Mouse (Mus musculus): ENCODE results near the gene Btbd19. TPM values are rescaled to one million over a fixed set of nuclear protein-coding genes. Genes with fewer than 3 reads are reported as not detected.
A peak's percentile ranks its signal among the peaks of the same experiment; 100 is the strongest.

Btbd19 gene
- total and polyA plus RNA-seq, 2 experiments from 2014 or later: 2.7 to 8.6 TPM

DNA sequence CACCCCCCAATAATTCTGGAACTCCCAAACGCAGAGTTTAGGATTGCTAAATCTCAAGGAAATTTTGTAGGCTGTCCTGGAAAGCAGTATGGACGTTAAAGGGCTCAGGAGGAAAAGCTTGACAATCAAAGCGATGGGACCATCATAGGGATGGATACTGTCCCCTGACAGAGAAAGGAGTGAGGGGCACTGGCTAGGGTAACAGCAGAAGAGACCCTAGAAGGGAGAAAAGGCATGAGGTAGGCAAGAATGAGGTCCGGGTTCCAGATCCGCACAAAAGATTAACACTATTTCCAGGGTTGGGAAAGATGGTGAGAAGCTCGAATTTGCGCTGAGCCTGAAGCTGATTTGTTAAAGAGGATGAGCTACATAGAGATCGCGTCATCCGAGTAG is 5.5 kb downstream of the Btbd19 start:
- Histone ChIP-seq H3K9me3 (replicated peaks; ENCODE audit: control insufficient read depth, low read length) (no peaks in the 10 kb centered on the region), H3K36me3 (replicated peaks; ENCODE audit: control insufficient read depth, insufficient read depth, low read length) (no peaks in the 10 kb centered on the region), H3K9ac (replicated peaks; ENCODE audit: low read depth, low read length) (peak overlapping the region; percentile 12; the same call in 1 of the 2 replicates), H3K4me1 (ENCODE audit: control insufficient read depth, insufficient read depth) (peaks cover 3% of the 10 kb centered on the region; the same call in 1 of the 2 replicates), H3K4me3 (ENCODE audit: low read depth, low read length) (peak overlapping the region; percentile 60), H3K27me3 (ENCODE audit: control insufficient read depth, insufficient read depth, low read length) (no peaks in the 10 kb centered on the region), H3K27ac (ENCODE audit: low read depth) (peak overlapping the region; percentile 78), H3K4me2 (ENCODE audit: low read depth, low read length) (peak overlapping the region; percentile 92)
- WGBS: 4% methylated on average over 10 of the region's 10 CpGs
- DNase-seq (ENCODE audit: low spot score): no peak
- TF ChIP-seq CTCF (IDR thresholded peaks at IDR 0.05; ENCODE audit: low read depth) (no peak), EP300 (IDR thresholded peaks at IDR 0.05; ENCODE audit: low read depth) (no peak)
- ATAC-seq (ENCODE audit: insufficient read depth, low read depth): no peak

DNA sequence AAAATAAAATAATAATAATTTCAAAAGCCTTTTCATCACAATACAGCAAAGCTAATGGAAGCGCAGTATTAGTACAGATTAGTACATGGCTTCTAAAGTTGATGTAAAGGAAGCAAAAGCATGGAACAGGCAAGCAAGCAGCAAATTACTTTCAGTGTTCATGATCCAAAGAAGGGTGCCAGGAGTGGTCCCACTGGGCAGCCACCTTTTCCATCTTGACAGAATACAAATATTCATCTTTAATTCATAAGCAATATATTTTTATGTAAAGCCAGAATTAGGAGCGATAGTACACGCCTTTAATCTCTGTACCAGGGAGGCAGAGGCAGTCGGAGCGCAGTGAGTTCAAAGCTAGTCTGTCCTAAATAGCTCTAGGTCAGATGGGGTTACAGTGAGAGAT is 5.9 kb downstream of the Btbd19 start:
- Histone ChIP-seq H3K27ac (ENCODE audit: low read depth) (peak overlapping the region; percentile 78), H3K9ac (replicated peaks; ENCODE audit: low read depth, low read length) (0 out of 2 replicates have a peak overlapping the region, but pooled peaks have one; percentile 12), H3K4me3 (ENCODE audit: low read depth, low read length) (peak overlapping the region; percentile 60), H3K27me3 (ENCODE audit: control insufficient read depth, insufficient read depth, low read length) (no peaks in the 10 kb centered on the region), H3K36me3 (replicated peaks; ENCODE audit: control insufficient read depth, insufficient read depth, low read length) (no peaks in the 10 kb centered on the region), H3K4me1 (ENCODE audit: control insufficient read depth, insufficient read depth) (no peaks in the 10 kb centered on the region; the same call in 1 of the 2 replicates), H3K9me3 (replicated peaks; ENCODE audit: control insufficient read depth, low read length) (no peaks in the 10 kb centered on the region), H3K4me2 (ENCODE audit: low read depth, low read length) (peak overlapping the region; percentile 92)
- no peak for ATAC-seq (ENCODE audit: insufficient read depth, low read depth)
- 79% methylated on average over 5 of the region's 5 CpGs for WGBS
- no peak for DNase-seq (ENCODE audit: low spot score)
- TF ChIP-seq CTCF (IDR thresholded peaks at IDR 0.05; ENCODE audit: low read depth) (no peak), EP300 (IDR thresholded peaks at IDR 0.05; ENCODE audit: low read depth) (no peak)

DNA sequence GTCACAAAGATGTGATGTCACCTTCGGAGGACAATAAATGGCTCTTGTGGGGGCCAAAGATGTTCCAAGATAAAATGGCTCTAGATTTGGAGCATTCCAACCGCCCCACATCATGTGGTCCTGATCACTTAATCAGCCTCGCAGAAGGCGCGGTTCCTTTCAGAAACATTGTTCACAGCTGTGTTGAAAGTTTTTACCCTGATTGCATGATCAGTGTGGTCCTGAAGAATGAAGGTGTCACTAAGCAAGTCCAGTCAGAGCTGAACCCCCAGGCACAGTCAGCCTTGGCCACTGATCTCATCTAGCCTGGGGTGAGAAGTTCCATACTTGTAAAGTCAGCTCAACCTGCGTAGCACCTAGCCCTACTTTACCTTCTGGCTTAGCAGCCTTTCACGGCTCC is 7.6 kb downstream of the Btbd19 start:
- H3K9ac ChIP-seq (replicated peaks; ENCODE audit: low read depth, low read length): no peak overlapping the region
- TF ChIP-seq EP300 (IDR thresholded peaks at IDR 0.05; ENCODE audit: low read depth): no peak
- TF ChIP-seq CTCF (IDR thresholded peaks at IDR 0.05; ENCODE audit: low read depth): no peak
- no peaks in the 10 kb centered on the region; the same call in 1 of the 2 replicates for H3K4me1 ChIP-seq (ENCODE audit: control insufficient read depth, insufficient read depth)
- no peak overlapping the region for H3K27ac ChIP-seq (ENCODE audit: low read depth)
- ATAC-seq (ENCODE audit: insufficient read depth, low read depth) (no peak), DNase-seq (ENCODE audit: low spot score) (no peak)
- no peak overlapping the region for H3K4me3 ChIP-seq (ENCODE audit: low read depth, low read length)
- no peak overlapping the region for H3K4me2 ChIP-seq (ENCODE audit: low read depth, low read length)
- no peaks in the 10 kb centered on the region for H3K36me3 ChIP-seq (replicated peaks; ENCODE audit: control insufficient read depth, insufficient read depth, low read length)
- no peaks in the 10 kb centered on the region for H3K9me3 ChIP-seq (replicated peaks; ENCODE audit: control insufficient read depth, low read length)
- no peaks in the 10 kb centered on the region for H3K27me3 ChIP-seq (ENCODE audit: control insufficient read depth, insufficient read depth, low read length)
- WGBS: 88% methylated on average over 7 of the region's 7 CpGs

DNA sequence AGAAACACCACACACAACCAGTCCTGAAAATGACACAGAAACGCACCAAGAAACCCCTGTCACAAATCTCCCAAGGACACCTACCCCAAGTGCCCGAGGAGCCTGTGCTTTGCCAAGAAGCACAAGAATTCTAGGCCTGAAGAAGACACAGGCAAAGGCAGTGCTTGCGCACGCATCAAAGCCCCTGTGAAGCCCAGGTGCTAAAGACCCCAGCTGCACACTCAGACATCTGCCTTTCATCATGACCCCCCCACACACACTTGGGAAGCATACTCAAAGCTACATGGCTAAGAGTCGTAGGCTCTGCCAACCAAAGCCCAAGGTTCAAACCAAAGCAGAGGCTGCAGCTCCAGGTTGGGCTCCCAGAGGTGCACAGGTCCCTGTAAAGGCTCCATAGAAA is 9.9 kb downstream of the Btbd19 start:
- 70% methylated on average over 5 of the region's 5 CpGs for WGBS

DNA sequence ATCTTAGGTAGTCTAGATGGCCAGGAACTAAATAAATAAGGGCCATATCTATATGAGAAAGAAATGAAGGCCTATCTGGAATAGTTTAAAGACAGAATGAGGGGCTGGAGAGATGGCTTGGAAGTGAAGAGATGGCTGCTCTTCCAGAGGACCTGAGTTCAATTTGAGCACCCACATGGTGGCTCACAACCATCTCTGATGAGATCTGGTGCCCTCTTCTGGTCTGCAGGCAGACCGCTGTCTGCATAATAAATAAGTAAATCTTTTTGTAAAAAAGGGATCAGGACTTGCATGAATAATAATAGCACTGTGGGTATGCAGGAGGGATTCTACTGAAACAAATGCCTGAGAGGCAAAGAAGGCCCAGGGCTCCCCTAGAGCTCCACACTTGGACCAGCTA is 12.3 kb downstream of the Btbd19 start:
- 86% methylated on average over 1 of the region's 1 CpGs for WGBS
- Histone ChIP-seq H3K27me3 (ENCODE audit: control insufficient read depth, insufficient read depth, low read length) (no peaks in the 10 kb centered on the region), H3K4me2 (ENCODE audit: low read depth, low read length) (no peak overlapping the region), H3K4me3 (ENCODE audit: low read depth, low read length) (no peak overlapping the region), H3K9ac (replicated peaks; ENCODE audit: low read depth, low read length) (no peak overlapping the region), H3K36me3 (replicated peaks; ENCODE audit: control insufficient read depth, insufficient read depth, low read length) (no peaks in the 10 kb centered on the region), H3K4me1 (ENCODE audit: control insufficient read depth, insufficient read depth) (no peaks in the 10 kb centered on the region), H3K9me3 (replicated peaks; ENCODE audit: control insufficient read depth, low read length) (no peaks in the 10 kb centered on the region), H3K27ac (ENCODE audit: low read depth) (no peak overlapping the region)
- TF ChIP-seq CTCF (IDR thresholded peaks at IDR 0.05; ENCODE audit: low read depth): no peak
- TF ChIP-seq EP300 (IDR thresholded peaks at IDR 0.05; ENCODE audit: low read depth): no peak
- DNase-seq (ENCODE audit: low spot score) (no peak), ATAC-seq (ENCODE audit: insufficient read depth, low read depth) (no peak)

More for the DNA sequence above, 9.9 kb downstream of the Btbd19 start:
- no peaks in the 10 kb centered on the region; the same call in 1 of the 2 replicates for H3K4me1 ChIP-seq (ENCODE audit: control insufficient read depth, insufficient read depth)
- H3K36me3 ChIP-seq (replicated peaks; ENCODE audit: control insufficient read depth, insufficient read depth, low read length): no peaks in the 10 kb centered on the region
- H3K27me3 ChIP-seq (ENCODE audit: control insufficient read depth, insufficient read depth, low read length): no peaks in the 10 kb centered on the region
- no peak for DNase-seq (ENCODE audit: low spot score)
- ATAC-seq (ENCODE audit: insufficient read depth, low read depth): no peak
- H3K27ac ChIP-seq (ENCODE audit: low read depth): no peak overlapping the region
- no peak overlapping the region for H3K4me2 ChIP-seq (ENCODE audit: low read depth, low read length)
- H3K4me3 ChIP-seq (ENCODE audit: low read depth, low read length): no peak overlapping the region
- no peak overlapping the region for H3K9ac ChIP-seq (replicated peaks; ENCODE audit: low read depth, low read length)
- no peaks in the 10 kb centered on the region for H3K9me3 ChIP-seq (replicated peaks; ENCODE audit: control insufficient read depth, low read length)
- TF ChIP-seq CTCF (IDR thresholded peaks at IDR 0.05; ENCODE audit: low read depth): no peak
- no peak for TF ChIP-seq EP300 (IDR thresholded peaks at IDR 0.05; ENCODE audit: low read depth)

DNA sequence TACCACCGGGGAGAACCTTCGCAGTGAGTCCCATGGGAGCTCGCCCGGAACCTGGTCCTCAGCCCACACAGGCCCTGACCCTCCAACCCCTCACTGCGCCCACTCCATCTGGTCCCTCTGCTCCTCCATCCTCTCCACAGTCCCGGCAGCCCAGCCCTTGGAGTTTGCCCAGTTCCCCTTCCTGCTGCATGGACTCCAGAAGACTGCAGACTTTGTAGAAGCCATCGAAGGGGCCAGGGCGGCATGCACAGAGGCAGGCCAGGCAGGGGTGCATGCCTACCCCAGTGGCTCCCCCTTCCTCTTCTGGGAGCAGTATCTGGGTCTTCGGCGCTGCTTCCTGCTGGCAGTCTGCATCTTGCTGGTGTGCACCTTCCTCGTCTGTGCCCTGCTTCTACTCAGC is 14.5 kb downstream of the Btbd19 start:
- WGBS: 86% methylated on average over 11 of the region's 11 CpGs

More for the DNA sequence above, 14.5 kb downstream of the Btbd19 start:
- Histone ChIP-seq H3K27me3 (ENCODE audit: control insufficient read depth, insufficient read depth, low read length) (no peaks in the 10 kb centered on the region), H3K27ac (ENCODE audit: low read depth) (no peak overlapping the region), H3K4me3 (ENCODE audit: low read depth, low read length) (no peak overlapping the region), H3K4me2 (ENCODE audit: low read depth, low read length) (no peak overlapping the region), H3K9ac (replicated peaks; ENCODE audit: low read depth, low read length) (no peak overlapping the region), H3K9me3 (replicated peaks; ENCODE audit: control insufficient read depth, low read length) (no peaks in the 10 kb centered on the region), H3K36me3 (replicated peaks; ENCODE audit: control insufficient read depth, insufficient read depth, low read length) (no peaks in the 10 kb centered on the region), H3K4me1 (ENCODE audit: control insufficient read depth, insufficient read depth) (no peaks in the 10 kb centered on the region)
- TF ChIP-seq EP300 (IDR thresholded peaks at IDR 0.05; ENCODE audit: low read depth) (no peak), CTCF (IDR thresholded peaks at IDR 0.05; ENCODE audit: low read depth) (no peak)
- DNase-seq (ENCODE audit: low spot score) (no peak), ATAC-seq (ENCODE audit: insufficient read depth, low read depth) (no peak)
